Comparison of ENCODE assay signal across 23 mouse cellular contexts in genomic region chr7:29912172-29912571, GRCm38 (mm10). TPM values are rescaled to one million over a fixed set of nuclear protein-coding genes. Genes with fewer than 3 reads are reported as not detected.
A peak's percentile ranks its signal among the peaks of the same experiment; 100 is the strongest.
DNase-seq lines count a peak whose midpoint lies in the region; ATAC-seq and TF ChIP-seq lines count a peak whose summit lies in the region.
"Had no signal": no experiment of that assay in that cellular context is flagged by ENCODE, and none has a peak within 500 bp of the region (broad histone marks: within the 10 kb centered on the region; RNA-seq: fewer than 3 reads in every experiment).

No protein-coding gene starts in this region.

- H3K36me3 ChIP-seq in E14TG2a.4 (ENCODE audit: insufficient read depth, low read length) (peaks cover 41% of the 10 kb centered on the region), ES-E14 (ENCODE audit: control insufficient read depth, insufficient read depth, low read length, poor library complexity, severe bottlenecking) (peaks cover 4% of the 10 kb centered on the region; the same call in 1 of the 2 replicates)
- H3K36me3 ChIP-seq in hindbrain, postnatal 0 days (ENCODE audit: insufficient read depth, low read length), result peaks cover 38% of the 10 kb centered on the region

- no peak overlapping the region for H3K4me2 ChIP-seq in hindbrain, postnatal 0 days (ENCODE audit: low read depth, low read length)
- H3K4me2 ChIP-seq: embryonic facial prominence, embryonic 12.5 days; forebrain, embryonic 13.5 days; forebrain, embryonic 15.5 days had no signal

- 90% methylated on average over 13 of the region's 13 CpGs for WGBS in hindbrain, postnatal 0 days

- in situ Hi-C loops in ES-E14 (cut with MboI; ENCODE audit: low sequenced_read_pairs in 2 of 2, unreplicated experiment in 2 of 2), result no loop called here

- TF ChIP-seq CTCF in E14TG2a.4 (conservative IDR thresholded peaks at IDR 0.05; ENCODE audit: low read length), result no peak
- no peak for TF ChIP-seq CTCF in layer of hippocampus, adult 2 months (conservative IDR thresholded peaks at IDR 0.05)
- TF ChIP-seq CTCF in hindbrain, postnatal 0 days (IDR thresholded peaks at IDR 0.05; ENCODE audit: low read depth), result no peak

- H3K4me1 ChIP-seq in E14TG2a.4 (replicated peaks; ENCODE audit: low read depth, low read length), result peaks cover 58% of the 10 kb centered on the region
- peaks cover 9 to 12% of the 10 kb centered on the region in 2 experiments for H3K4me1 ChIP-seq in ES-E14 (ENCODE audit: control insufficient read depth in 2 of 2, insufficient read depth in 2 of 2, low read length in 2 of 2, poor library complexity in 1 of 2)
- H3K4me1 ChIP-seq in hindbrain, postnatal 0 days (ENCODE audit: insufficient read depth, low read length), result no peaks in the 10 kb centered on the region; the same call in 1 of the 2 replicates

- peak overlapping the region; percentile 2; the same call in 1 of the 2 replicates for H3K9ac ChIP-seq in ES-E14 (ENCODE audit: insufficient read depth, low read depth, low read length, poor library complexity, severe bottlenecking)
- H3K9ac ChIP-seq in hindbrain, postnatal 0 days (replicated peaks; ENCODE audit: low read length), result no peak overlapping the region
- H3K9ac ChIP-seq: embryonic facial prominence, embryonic 12.5 days; forebrain, embryonic 13.5 days; forebrain, embryonic 15.5 days had no signal

- H3K27ac ChIP-seq in ES-E14 (ENCODE audit: insufficient read depth, low read depth, low read length, poor library complexity, severe bottlenecking), result peak overlapping the region; percentile 23; the same call in 1 of the 2 replicates
- H3K27ac ChIP-seq in layer of hippocampus, adult 2 months, result no peak overlapping the region
- H3K27ac ChIP-seq in hindbrain, postnatal 0 days, result no peak overlapping the region
- H3K27ac ChIP-seq: embryonic facial prominence, embryonic 10.5 days; embryonic facial prominence, embryonic 12.5 days; forebrain, embryonic 13.5 days; forebrain, embryonic 15.5 days had no signal

- H3K27me3 ChIP-seq in E14TG2a.4 (ENCODE audit: insufficient read depth, low read length), result no peaks in the 10 kb centered on the region
- no peaks in the 10 kb centered on the region for H3K27me3 ChIP-seq in hindbrain, postnatal 0 days (ENCODE audit: insufficient read depth, low read length)
- H3K27me3 ChIP-seq: CH12.LX; embryonic facial prominence, embryonic 12.5 days; forebrain, embryonic 13.5 days; forebrain, embryonic 15.5 days had no signal

- DNase-seq in heart, adult 11 months, result peak; percentile 73
- no peak for DNase-seq in heart, adult 18-20 months
- DNase-seq in ES-E14 (ENCODE audit: low read depth, low spot score) (no peak), ZHBTc4 (ENCODE audit: low read depth, low spot score) (peak; percentile 28)
- no peak for DNase-seq in layer of hippocampus, adult 2 months (ENCODE audit: low spot score in 2 of 2)
- no peak for DNase-seq in hindbrain, postnatal 0 days (ENCODE audit: low spot score)
- DNase-seq: adrenal gland, adult 2 months; adrenal gland, postnatal 10 days; adrenal gland, postnatal 25 days; B cell, adult 2 months; cerebellum, adult 11 months; cerebellum, adult 18-20 months; cerebellum, adult 8-10 months; cerebellum, adult 9-11 months; cerebellum, postnatal 14 days; cerebellum, postnatal 36 days had no signal

- H3K4me3 ChIP-seq in E14TG2a.4 (replicated peaks; ENCODE audit: low read length) (peak overlapping the region; percentile 55), ES-E14 (ENCODE audit: insufficient read depth in 1 of 2, low read depth in 1 of 2, low read length in 2 of 2, poor library complexity in 1 of 2, severe bottlenecking in 1 of 2) (peak overlapping the region; percentile 29 to 51; a peak in 3 of 4 replicates)
- H3K4me3 ChIP-seq in layer of hippocampus, adult 2 months, result no peak overlapping the region
- H3K4me3 ChIP-seq in hindbrain, postnatal 0 days (ENCODE audit: low read length), result no peak overlapping the region
- H3K4me3 ChIP-seq: embryonic facial prominence, embryonic 10.5 days; embryonic facial prominence, embryonic 12.5 days; forebrain, embryonic 13.5 days; forebrain, embryonic 15.5 days had no signal

- no peak for ATAC-seq in hindbrain, postnatal 0 days
- ATAC-seq: CD4-positive, CD25-positive, alpha-beta regulatory T cell, adult 4 months; forebrain, embryonic 13.5 days; forebrain, embryonic 15.5 days had no signal

- H3K9me3 ChIP-seq in E14TG2a.4 (ENCODE audit: low read length), result no peaks in the 10 kb centered on the region
- no peaks in the 10 kb centered on the region for H3K9me3 ChIP-seq in ES-E14 (ENCODE audit: control insufficient read depth, insufficient read depth, low read depth, low read length)
- H3K9me3 ChIP-seq in hindbrain, postnatal 0 days (ENCODE audit: low read length), result no peaks in the 10 kb centered on the region
- H3K9me3 ChIP-seq: forebrain, embryonic 13.5 days; forebrain, embryonic 15.5 days had no signal

TF ChIP-seq in ES-E14, 5 proteins besides CTCF, POLR2A, EP300 and RAD21:
- TF ChIP-seq ZC3H11A (IDR thresholded peaks at IDR 0.05; ENCODE audit: borderline replicate concordance, low read depth, low read length) (no peak), CHD2 (IDR thresholded peaks at IDR 0.05; ENCODE audit: low read depth, low read length) (no peak), MAFK (IDR thresholded peaks at IDR 0.05; ENCODE audit: insufficient read depth, low read depth, low read length) (no peak), HCFC1 (IDR thresholded peaks at IDR 0.05; ENCODE audit: borderline replicate concordance, insufficient read depth, low read length) (no peak), ZNF384 (IDR thresholded peaks at IDR 0.05; ENCODE audit: low read depth, low read length) (no peak)

RNA-seq across cellular contexts. Expression of gene Zfp383, which starts 4.1 kb away (rescaled TPM):
- total RNA-seq in heart, adult 18-20 months (2021), result 1 to 10 TPM; 4.2 to 7.5 TPM
- total RNA-seq in ES-E14 (2012; rRNA removed), result 5.1 and 5.4 TPM in 2 replicates
- total RNA-seq in layer of hippocampus, adult 2 months (2021), result 1 to 10 TPM; 8.4 to 9.1 TPM
- total RNA-seq in hindbrain, postnatal 0 days (2014; rRNA removed), result 5.8 and 6.6 TPM in 2 replicates
- 4.1 and 4.8 TPM in 2 replicates for polyA plus RNA-seq in hindbrain, postnatal 0 days (2015; fragmentation: Nextera tagmentation; extraction: Ambion mirVana)

RNA-seq across cellular contexts. Expression of gene Zfp27, which starts 5.8 kb away (rescaled TPM):
- total RNA-seq in heart, adult 18-20 months (2021), result 1 to 10 TPM; 8.6 to 8.7 TPM
- 5.1 and 6.1 TPM in 2 replicates for total RNA-seq in ES-E14 (2012; rRNA removed)
- total RNA-seq in layer of hippocampus, adult 2 months (2021), result 10 to 100 TPM; 20.5 to 22.2 TPM
- total RNA-seq in hindbrain, postnatal 0 days (2014; rRNA removed), result 16.1 and 16.8 TPM in 2 replicates
- polyA plus RNA-seq in hindbrain, postnatal 0 days (2015; fragmentation: Nextera tagmentation; extraction: Ambion mirVana), result 6.9 and 7.8 TPM in 2 replicates

RNA-seq across cellular contexts. Expression of gene Zfp74, which starts 41.7 kb away (rescaled TPM):
- 1 to 10 TPM; 4.3 to 6.8 TPM for total RNA-seq in heart, adult 18-20 months (2021)
- 11.7 and 24.1 TPM in 2 replicates for total RNA-seq in ES-E14 (2012; rRNA removed)
- 10 to 100 TPM; 17.0 to 17.5 TPM for total RNA-seq in layer of hippocampus, adult 2 months (2021)
- total RNA-seq in hindbrain, postnatal 0 days (2014; rRNA removed), result 7.9 and 10.1 TPM in 2 replicates
- 13.1 and 14.6 TPM in 2 replicates for polyA plus RNA-seq in hindbrain, postnatal 0 days (2015; fragmentation: Nextera tagmentation; extraction: Ambion mirVana)

RNA-seq across cellular contexts. Expression of gene Zfp420, which starts 52.4 kb away (rescaled TPM):
- 1 to 10 TPM; 3.3 to 3.9 TPM for total RNA-seq in heart, adult 18-20 months (2021)
- total RNA-seq in ES-E14 (2012; rRNA removed), result 5.6 and 6.9 TPM in 2 replicates
- total RNA-seq in layer of hippocampus, adult 2 months (2021), result 10 to 100 TPM; 13.4 to 18.7 TPM
- total RNA-seq in hindbrain, postnatal 0 days (2014; rRNA removed), result 14.7 and 17.8 TPM in 2 replicates
- polyA plus RNA-seq in hindbrain, postnatal 0 days (2015; fragmentation: Nextera tagmentation; extraction: Ambion mirVana), result 12.1 and 14.0 TPM in 2 replicates

RNA-seq across cellular contexts. Expression of gene Zfp940, which starts 58.7 kb away (rescaled TPM):
- under 1 TPM; 0.62 to 0.87 TPM for total RNA-seq in heart, adult 18-20 months (2021)
- 6.9 and 12.3 TPM in 2 replicates for total RNA-seq in ES-E14 (2012; rRNA removed)
- 10 to 100 TPM; 17.4 to 17.8 TPM for total RNA-seq in layer of hippocampus, adult 2 months (2021)
- 5.3 and 7.4 TPM in 2 replicates for total RNA-seq in hindbrain, postnatal 0 days (2014; rRNA removed)
- polyA plus RNA-seq in hindbrain, postnatal 0 days (2015; fragmentation: Nextera tagmentation; extraction: Ambion mirVana), result 8.6 and 10.3 TPM in 2 replicates

Comparison
In these comparisons a context has a peak if more than half of its experiments do, and no peak if none do; other contexts are left out.
1. DNase-seq: peak in heart, adult 11 months (single experiment) and ZHBTc4 (single experiment); none in heart, adult 18-20 months (0 of 2), ES-E14 (single experiment), layer of hippocampus, adult 2 months (0 of 2) and hindbrain, postnatal 0 days (single experiment).
2. H3K4me3 ChIP-seq: peak in E14TG2a.4 (single experiment) and ES-E14 (2 of 2); none in layer of hippocampus, adult 2 months (single experiment) and hindbrain, postnatal 0 days (single experiment).